7 mouse cellular contexts compared by ENCODE assay signal in genomic region chr13:59927379-59928111, GRCm38 (mm10).
DNase-seq lines count a peak whose midpoint lies in the region; ATAC-seq lines count a peak whose summit lies in the region.

No protein-coding gene starts in this region.

- H3K4me2 ChIP-seq in limb, embryonic 11.5 days (ENCODE audit: low read depth, severe bottlenecking), result no peak overlapping the region

- WGBS in hindbrain, embryonic 10.5 days, result 56% methylated on average over 12 of the region's 12 CpGs
- WGBS in limb, embryonic 11.5 days, result 55% methylated on average over 12 of the region's 12 CpGs

- no peak overlapping the region for H3K9ac ChIP-seq in limb, embryonic 11.5 days (ENCODE audit: low read length)

- no peaks in the 10 kb centered on the region for H3K36me3 ChIP-seq in hindbrain, embryonic 10.5 days
- no peaks in the 10 kb centered on the region for H3K36me3 ChIP-seq in limb, embryonic 11.5 days (ENCODE audit: control insufficient read depth, insufficient read depth, low read length)

- peak; percentile 79 for ATAC-seq in limb, embryonic 11.5 days (ENCODE audit: insufficient number of reproducible peaks, low FRiP score, low TSS enrichment, low read depth)
- ATAC-seq in CD4-positive, CD25-positive, alpha-beta regulatory T cell, adult 4 months, result no peak

- H3K4me1 ChIP-seq in hindbrain, embryonic 10.5 days (replicated peaks), result peaks cover 22% of the 10 kb centered on the region
- H3K4me1 ChIP-seq in limb, embryonic 11.5 days (ENCODE audit: control insufficient read depth, insufficient read depth, low read length), result peaks cover 14% of the 10 kb centered on the region

- H3K27ac ChIP-seq in hindbrain, embryonic 10.5 days, result peak overlapping the region; percentile 80
- no peak overlapping the region for H3K27ac ChIP-seq in limb, embryonic 11.5 days (replicated peaks; ENCODE audit: low read depth, low read length)

- DNase-seq in testis, postnatal 10 days (ENCODE audit: low spot score), result peak; percentile 50
- no peak for DNase-seq in testis, postnatal 14 days (ENCODE audit: low spot score)
- DNase-seq in hindbrain, embryonic 10.5 days (ENCODE audit: low spot score), result peak; percentile 29
- DNase-seq in limb, embryonic 11.5 days (ENCODE audit: low spot score), result peak; percentile 62
- no peak for DNase-seq in urinary bladder, postnatal 36 days (ENCODE audit: low spot score in 2 of 2)
- no peak for DNase-seq in heart, adult 18-20 months

- H3K4me3 ChIP-seq in hindbrain, embryonic 10.5 days, result no peak overlapping the region
- no peak overlapping the region for H3K4me3 ChIP-seq in limb, embryonic 11.5 days (ENCODE audit: low read depth, low read length)

- H3K9me3 ChIP-seq in hindbrain, embryonic 10.5 days, result no peaks in the 10 kb centered on the region
- no peaks in the 10 kb centered on the region for H3K9me3 ChIP-seq in limb, embryonic 11.5 days (ENCODE audit: control insufficient read depth, low read length)

- H3K27me3 ChIP-seq in hindbrain, embryonic 10.5 days (ENCODE audit: insufficient read depth, poor library complexity, severe bottlenecking), result no peaks in the 10 kb centered on the region
- no peaks in the 10 kb centered on the region for H3K27me3 ChIP-seq in limb, embryonic 11.5 days (ENCODE audit: control insufficient read depth, insufficient read depth, low read length)

Comparison
In these comparisons a context has a peak if more than half of its experiments do, and no peak if none do; other contexts are left out.
1. DNase-seq: peak in testis, postnatal 10 days (single experiment), hindbrain, embryonic 10.5 days (single experiment) and limb, embryonic 11.5 days (single experiment); none in testis, postnatal 14 days (single experiment), urinary bladder, postnatal 36 days (0 of 2) and heart, adult 18-20 months (0 of 2).